Mouse (Mus musculus) G1E (cell line): ENCODE measurements around the gene Ugt8a.

ENCODE experiments used
- CTCF ChIP-seq: IDR thresholded peaks from 2 replicates; pipeline ENCODE4 v1.5.1; 2012; ENCODE audit warnings: low read depth, low read length, inconsistent platforms, mixed read lengths
- GATA1 ChIP-seq: IDR thresholded peaks from 2 replicates; pipeline ENCODE4 v1.6.1; 2012; ENCODE audit warnings: borderline replicate concordance, low read length, inconsistent platforms, mixed read lengths
- POLR2AphosphoS5 ChIP-seq: IDR thresholded peaks from 2 replicates; pipeline ENCODE4 v1.6.1; 2012; ENCODE audit warnings: low read depth, low read length, inconsistent platforms; ENCODE audit not compliant: insufficient replicate concordance

DNA sequence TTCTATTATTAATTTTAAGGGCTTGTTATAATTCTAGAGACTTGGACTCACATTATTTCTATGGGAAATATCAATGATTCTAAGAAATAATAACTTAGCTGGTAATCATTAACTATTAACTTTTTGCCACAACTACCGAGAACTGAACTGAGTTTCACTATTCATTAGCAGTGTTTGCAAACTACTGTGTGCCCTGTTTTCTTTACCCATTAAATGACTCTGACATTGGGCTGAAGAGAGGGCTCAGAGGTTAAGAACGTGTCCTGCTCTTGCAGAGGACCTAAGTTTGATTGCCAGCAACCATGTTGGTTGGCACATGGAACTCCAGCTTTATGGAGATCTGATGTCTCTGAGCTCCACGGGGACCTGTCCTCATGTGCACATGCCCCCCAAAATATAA lies 2.4 kb upstream of the Ugt8a start:
- TF ChIP-seq CTCF (no peak), GATA1 (no peak), POLR2AphosphoS5 (no peak)
